Mouse (Mus musculus): ENCODE results near the gene Sfta2.
A peak's percentile ranks its signal among the peaks of the same experiment; 100 is the strongest.

Sfta2 gene

DNA sequence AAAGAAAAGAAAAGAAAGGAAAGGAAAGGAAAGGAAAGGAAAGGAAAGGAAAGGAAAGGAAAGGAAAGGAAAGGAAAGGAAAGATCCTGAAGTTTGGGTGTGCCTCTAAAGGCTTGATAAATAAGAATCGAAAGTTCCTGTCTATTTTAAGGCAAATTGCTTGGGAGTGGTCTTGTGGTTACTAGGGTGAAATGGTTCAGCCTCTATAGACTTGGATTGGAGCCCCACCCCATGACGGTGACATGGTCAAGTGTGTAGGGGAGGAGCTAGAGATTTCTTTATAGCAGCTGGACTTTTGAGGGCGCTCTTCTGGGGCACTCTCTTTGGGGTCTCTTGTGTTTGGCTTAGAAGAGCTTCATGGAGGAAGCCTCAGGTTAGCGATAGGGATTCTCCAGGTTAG is 7.6 kb upstream of the Sfta2 start:
- DNase-seq (ENCODE audit: low spot score): no peak

DNA sequence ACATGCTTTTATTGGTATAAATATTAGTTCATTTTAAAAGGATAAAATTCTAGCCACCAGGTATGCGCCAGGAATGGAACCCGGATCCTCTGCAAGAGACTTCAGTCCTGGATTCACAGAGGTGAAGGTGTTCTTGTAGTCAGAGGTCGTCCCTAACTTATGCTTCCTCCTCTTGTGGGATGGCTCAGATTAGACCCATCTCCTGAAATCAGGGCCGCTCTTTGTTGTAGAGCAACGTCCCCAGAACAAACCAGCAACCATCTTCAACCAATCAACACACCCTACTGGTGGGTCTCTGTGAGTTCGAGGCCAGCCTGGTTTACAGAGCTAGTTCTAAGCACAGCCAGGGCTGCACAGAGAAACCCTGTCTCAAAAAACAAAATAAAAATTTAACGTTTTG is 6.9 kb upstream of the Sfta2 start:
- DNase-seq (ENCODE audit: low spot score): no peak

DNA sequence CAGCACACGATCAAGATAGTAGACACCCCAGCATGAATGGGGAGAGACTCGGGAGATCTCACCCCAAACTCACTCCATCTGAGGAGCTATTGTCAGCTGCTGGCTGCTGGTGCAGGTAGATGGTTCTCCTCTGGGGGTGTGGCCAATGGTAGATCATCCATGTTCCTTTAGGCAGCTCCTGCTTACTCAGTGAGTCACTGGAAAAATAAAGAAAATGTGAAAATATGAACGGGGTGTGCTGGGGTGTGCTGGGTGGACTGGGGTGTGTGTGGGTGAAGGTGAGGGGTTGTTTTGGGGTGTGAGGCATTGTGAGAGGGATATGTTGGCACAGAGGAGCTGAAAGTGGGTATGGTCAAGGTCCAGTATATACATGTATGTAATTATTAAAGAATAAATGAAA is 4.0 kb upstream of the Sfta2 start:
- no peak for DNase-seq (ENCODE audit: low spot score)

DNA sequence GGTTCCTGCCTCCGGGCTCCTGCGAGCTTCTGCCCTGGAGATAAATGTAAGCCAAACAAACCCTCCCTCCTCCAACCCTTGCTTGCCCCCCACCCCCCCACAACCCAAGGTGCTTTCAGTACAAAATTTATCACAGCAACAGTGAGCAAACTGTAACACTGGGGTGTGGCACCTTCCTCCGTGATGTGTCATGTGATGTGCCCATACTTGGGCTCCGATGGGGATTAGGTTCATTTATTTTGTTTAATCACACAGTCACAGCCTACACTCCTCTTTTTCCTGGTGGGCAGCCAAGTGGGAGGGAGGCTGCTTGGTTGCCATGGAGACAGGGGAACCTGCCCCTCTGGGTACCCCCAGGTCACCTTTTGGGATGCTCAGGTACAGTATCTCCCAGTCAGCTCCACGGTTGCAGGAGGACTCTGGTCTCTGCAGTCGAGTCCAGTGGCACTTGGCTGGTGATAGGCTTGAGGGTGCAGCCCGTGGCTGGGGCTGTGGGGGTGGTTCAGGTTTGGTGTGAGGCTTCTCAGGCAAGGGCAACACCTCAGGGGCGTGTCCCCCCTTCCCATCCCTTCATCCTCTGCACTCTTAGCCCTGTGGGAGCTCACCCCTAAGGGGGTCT is 496 bp downstream of the Sfta2 start:
- no peak for DNase-seq (ENCODE audit: low spot score)

DNA sequence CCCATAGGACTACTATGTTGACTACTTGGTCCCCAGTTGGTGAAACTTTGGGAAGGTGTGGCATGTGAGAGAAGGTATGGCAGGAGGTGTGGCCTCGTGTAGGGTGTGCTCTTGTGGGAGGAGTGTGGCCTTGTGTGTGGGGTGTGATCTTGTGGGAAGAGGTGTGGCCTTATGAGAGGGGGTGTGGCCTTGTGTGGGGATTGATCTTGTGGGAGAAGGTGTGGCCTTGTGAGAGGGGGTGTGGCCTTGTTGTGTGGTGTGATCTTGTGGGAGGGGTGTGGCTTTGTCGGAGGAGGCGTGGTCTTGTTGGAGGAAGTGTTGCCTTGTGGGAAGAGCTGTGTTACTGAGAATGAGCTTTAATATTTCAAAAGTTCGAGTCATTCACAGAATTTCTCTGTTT is 15.8 kb downstream of the Sfta2 start:
- DNase-seq (ENCODE audit: low spot score): no peak

DNA sequence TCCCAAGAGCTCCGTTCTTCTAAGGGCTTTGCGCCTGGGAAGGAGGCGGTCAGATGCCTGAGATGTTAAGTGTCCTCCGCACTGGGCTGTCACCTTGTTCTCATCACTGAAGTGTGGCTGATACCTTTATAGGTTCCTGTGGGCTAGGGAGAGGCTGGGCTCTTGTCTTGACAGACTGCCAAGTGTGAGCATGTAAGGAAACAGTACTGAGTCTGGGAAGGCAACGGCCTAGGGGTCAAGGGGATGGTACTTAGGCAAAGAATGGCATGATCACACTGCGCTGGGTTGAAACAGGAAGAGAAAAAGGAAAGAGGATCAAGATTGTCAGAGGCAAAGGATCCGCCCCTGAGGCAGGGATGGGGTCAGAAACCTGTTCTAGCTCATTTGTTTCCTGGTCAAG is 25.2 kb downstream of the Sfta2 start, which contains the start of gene Gm9573:
Gm9573 (minus strand) TSS at position 101 of the 400 bp plus-strand sequence.
- no peak for DNase-seq (ENCODE audit: low spot score)

DNA sequence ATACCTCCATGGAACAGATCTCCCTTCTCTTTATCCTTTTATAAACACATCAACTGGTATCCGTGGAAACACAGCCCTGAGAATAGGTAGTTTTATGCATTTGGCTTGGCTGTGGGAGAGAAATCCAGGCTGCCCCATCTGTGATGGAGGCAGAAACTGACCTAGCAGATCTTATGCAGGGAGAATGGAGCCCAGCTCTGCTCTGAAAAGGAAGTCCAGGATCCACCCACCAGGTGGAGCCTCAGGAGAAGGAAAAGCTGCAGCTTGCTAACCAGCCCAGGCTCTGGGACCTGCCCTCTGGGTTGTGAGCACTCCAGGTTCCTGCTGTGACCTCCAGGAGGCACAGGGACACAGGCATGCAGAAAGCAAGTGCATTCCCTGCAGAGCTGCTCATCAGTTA is 32.6 kb downstream of the Sfta2 start:
- DNase-seq (ENCODE audit: low spot score): peak; percentile 40

DNA sequence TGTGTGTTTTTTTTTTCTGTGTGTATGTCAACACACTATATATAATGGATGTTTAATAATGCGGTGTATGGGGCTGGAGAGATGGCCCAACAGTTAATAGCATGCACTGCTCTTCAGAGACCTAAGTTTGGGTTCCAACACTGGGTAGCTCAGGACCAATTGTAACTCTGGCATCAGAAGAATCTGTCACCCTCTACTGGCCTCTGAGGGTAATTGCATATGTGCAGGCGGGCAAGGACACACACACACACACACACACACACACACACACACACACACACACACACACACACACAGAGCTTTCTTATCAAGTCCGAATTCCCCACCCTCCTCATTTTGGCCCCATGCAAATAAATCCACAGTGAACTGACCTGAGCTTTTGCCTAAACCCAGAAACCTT is 33.9 kb downstream of the Sfta2 start:
- no peak for DNase-seq (ENCODE audit: low spot score)

DNA sequence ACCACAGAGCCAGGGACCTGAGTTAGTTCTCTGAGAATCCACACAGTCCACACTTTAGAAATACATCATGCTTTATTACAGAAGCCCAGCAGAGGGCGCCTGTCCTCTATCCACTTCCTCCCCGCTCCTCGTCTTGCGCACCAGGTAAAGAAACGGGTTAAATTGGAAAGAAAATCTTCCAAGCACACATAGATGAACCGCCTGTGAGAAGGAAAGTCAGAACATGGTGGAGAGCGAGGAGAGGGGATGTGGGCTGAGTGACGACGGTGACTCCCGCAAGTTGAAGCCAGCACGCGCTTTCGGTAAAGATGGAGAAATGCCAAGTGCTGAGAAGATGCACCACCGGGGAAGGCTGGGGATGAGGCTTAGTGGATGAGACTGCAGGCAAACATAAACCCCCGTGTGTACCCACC is 34.4 kb downstream of the Sfta2 start:
- DNase-seq (ENCODE audit: low spot score): peak; percentile 55

DNA sequence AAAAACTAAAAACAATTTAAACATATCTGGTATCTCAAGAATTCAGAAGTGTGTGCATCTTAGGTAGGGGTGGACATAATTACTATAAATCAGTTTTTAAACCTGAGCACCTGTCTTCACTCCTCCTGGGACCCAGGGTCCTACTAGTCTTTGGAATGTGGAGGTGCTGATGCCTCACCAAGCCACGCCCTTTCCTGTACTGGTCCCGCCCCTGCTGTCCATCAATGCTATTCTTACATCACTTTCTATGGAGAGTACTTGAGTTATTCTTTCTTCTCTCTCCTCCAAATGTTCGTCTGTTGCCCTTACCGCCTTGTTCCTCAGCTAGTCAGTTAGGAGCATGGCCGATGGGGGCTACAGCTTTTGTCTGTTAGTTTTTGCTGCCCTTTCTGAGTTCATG is 35.0 kb downstream of the Sfta2 start:
- no peak for DNase-seq (ENCODE audit: low spot score)

DNA sequence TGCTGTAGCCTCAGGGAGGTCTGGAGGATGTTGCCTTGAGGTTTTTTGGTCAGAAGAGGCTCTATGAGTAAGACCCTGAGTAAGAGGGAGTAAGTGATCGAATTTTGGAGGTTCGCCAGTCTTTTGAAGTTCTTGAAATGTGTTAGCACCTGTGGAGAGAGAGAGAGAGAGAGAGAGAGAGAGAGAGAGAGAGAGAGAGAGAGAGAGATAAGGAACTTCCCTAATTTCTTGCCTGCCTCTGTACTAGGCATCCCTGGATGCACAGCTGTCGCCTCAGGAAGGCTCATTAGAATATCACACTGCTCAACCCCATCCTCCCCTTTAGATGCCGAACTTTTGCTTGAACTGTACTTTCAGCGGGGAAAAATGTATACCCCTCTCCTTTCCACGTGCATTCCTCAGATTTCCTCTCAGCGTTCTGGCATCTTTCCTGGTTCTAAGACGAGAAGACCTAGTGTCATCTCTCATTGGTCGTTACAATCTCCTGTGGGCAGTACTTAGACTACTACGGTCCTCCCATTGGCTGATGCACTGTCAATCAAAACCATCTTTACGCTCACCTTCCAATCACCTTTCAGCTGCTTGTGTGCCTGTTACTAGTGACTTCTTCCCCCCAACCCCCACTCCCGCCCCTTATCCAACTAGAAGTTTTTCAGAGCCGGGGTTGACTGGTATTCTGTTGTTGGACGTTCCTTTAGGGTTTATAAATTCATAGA is 37.3 kb downstream of the Sfta2 start:
- DNase-seq (ENCODE audit: low spot score): peak; percentile 76

DNA sequence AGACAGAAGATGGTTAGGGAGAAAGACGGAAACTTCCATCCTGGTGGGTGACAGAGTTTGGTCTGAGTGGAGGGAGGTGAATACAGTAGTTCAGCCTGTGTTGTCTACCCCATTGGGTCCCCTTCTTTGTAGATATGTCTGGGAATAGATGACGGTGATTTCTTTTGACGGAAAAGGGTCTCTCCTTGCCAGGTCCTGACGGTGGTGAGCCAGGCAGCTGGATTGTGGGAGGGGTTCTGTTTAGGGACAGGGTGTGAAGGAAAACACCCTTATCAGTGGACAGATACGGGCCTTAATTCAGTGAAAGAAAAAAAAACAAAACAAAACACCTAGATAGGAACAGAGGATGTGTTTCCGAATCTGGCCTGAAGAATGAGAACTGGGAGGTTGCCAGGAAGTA is 38.0 kb downstream of the Sfta2 start:
- DNase-seq (ENCODE audit: low spot score): no peak

DNA sequence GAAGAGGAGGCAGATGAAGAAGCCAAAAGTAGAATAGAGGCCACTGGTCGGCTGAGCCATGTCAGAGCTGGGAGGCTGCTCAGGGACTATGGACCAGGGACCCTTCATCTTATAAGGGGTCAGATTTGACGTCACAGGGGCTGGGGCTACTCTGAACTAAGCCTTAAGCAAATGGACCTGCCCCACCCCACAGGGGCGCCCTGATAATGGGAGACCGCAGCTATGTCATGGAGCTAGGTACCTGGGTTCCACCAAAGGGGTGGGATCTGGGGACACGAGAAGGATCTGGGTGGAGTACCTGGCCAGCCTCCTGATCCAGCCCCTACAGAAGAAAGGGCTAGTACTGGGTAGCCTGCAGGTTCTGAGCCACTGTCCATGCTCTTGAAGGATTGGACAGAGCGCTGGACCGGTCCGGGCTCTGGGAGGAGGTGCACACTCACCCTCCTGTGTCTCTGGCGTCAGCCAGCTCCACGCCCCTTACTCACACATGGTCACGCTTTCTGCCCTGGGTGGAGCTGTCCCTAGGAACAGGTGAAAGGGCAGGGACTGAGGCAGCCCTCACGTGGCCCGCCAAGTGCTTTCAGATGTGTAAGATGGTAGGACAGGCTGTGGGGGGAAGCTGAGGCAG is 42.4 kb downstream of the Sfta2 start, which contains the start of gene Mucl3:
Mucl3 (minus strand) TSS at position 87 of the 628 bp plus-strand sequence.
- no peak for DNase-seq (ENCODE audit: low spot score)

DNA sequence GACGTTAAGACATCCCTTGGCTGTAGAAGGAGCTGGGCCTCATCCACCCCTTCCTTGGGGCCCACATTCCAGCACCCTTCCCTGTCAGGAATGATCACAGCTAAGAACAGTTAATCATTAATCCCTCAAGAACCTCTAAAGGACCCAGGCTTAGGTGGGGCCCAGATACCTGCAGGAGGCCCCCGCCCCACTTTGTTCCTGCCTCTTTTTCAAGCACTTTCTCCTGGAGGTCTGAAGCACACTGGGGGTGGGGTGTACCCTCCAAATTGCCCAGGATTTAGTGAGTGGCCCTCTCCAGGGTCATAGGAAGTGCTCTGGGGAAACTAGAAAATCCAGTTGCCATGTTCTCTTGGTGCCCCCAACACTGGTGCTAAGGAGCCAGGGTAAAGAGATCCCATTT is 48.1 kb downstream of the Sfta2 start:
- peak; percentile 25 for DNase-seq (ENCODE audit: low spot score)

DNA sequence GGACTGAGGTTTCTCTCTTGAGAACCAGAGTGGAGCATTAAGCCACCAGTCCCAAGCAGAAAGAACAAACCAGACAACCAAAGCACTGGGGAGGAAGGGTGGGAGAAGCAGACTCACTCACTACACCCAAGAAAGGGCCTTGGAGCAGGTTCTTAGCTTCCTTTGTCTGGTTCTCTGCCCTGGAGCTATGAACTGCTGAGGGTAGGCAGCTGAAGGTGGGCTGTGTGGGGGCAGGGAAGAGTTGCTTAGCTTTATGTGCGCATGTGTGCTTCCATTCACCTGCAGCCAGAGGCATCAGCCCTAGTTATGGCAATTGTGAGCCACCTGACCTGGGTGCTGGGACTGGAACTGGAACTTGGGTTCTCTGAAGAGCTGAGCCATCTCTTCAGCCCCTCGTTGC is 51.7 kb downstream of the Sfta2 start:
- DNase-seq (ENCODE audit: low spot score): no peak

DNA sequence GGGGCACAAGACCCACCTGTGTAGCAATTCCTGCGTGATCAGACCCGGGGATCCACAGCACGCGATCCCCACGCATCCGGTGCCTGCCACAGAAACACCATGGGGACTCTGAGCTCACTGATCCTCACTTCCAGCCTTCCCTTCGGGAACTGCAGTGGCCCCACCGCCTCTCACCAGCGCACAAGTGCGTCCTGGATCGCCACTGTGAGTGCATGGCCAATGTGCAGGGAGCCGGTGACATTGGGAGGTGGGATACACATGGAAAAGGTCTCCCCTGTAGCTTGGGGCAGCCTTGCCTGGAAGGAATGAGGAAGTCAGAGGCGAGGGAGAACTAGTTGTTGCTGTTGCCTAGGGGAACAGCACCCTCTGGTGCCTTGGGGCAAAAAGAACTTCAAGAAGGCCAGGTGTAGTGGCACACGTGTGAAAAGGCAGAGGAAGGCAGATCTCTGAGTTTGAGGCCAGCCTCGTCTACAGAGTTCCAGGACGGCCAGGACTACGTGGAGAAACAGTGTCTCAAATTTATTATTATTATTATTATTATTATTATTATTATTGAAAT is 64.7 kb downstream of the Sfta2 start:
- no peak for DNase-seq (ENCODE audit: low spot score)

DNA sequence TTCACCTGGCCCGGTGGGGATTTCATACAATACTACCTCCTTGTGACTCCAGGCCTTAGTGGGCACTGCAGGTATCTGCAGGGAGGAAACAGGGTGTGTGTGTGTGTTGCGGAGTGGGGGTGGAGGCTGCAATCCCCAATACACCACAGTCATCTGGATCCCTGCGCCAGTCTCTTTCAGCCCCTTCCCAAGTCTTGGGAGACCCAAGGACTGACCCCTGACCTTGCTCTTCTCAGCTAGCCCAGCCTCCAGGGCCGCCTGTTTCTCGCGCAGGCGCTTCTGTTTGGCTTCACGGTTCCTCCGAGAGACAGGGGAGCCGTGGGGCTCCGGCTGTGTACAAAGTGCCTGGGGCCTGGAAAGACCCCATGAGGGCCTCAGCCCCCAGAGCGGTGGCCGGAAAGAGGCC is 65.5 kb downstream of the Sfta2 start:
- DNase-seq (ENCODE audit: low spot score): no peak

DNA sequence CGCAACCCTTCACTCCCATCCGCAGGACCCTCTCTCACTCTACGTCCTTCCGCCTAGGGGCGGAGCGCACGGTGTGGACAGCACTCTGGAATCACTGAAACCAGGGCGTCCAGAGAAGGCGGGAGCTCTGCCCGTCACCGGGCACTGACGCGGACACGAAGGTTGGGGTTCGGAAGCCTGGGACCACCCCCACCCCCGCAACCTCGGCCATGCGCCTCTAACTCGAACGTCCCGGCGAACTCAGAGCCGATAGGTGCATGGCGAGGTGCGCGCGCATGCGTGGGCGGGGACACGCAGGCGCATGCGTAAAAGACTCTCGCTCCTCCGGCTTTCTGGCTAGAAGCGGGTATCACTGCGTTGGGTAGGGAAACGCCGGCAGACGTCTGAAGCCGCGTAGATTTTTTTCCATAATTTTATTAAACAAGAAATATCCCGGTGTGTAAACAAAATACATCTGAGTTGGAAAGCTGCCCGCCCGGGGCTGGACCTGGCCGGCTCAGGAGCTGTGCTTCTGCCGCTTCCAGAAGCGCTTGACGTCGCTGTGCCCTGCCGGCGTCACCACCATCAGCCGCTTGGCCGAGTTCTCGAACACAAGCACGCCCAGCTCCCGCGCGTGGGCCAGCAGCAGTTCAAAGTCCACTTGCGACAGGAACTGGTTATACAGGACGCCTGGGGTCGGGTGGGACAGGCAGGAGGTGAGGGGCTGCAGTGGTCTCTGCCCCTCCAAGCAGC is 66.2 kb downstream of the Sfta2 start, which contains the start of gene Vars2:
Vars2 (minus strand) TSS at position 259 of the 732 bp plus-strand sequence.
- DNase-seq (ENCODE audit: low spot score): peak; percentile 95

DNA sequence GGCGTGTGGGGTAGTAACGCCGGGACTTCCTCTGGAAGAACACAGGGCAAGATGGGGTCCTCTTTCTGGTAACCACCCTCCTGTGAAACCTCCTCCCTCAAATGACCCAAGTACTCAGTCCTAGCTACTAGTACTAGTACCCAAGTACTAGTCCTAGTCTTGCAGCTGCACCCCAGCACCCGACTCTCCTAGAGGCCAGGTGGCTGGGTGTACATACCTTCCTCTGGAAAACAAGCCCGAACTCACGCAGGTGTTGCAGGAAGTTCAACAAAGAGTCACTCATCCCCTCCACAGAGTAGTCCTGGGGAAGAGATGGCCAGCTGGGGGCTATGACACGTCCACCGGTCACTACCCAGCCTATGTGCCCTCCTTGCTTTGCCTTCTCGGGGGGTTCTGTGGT is 68.4 kb downstream of the Sfta2 start:
- DNase-seq (ENCODE audit: low spot score): no peak

DNA sequence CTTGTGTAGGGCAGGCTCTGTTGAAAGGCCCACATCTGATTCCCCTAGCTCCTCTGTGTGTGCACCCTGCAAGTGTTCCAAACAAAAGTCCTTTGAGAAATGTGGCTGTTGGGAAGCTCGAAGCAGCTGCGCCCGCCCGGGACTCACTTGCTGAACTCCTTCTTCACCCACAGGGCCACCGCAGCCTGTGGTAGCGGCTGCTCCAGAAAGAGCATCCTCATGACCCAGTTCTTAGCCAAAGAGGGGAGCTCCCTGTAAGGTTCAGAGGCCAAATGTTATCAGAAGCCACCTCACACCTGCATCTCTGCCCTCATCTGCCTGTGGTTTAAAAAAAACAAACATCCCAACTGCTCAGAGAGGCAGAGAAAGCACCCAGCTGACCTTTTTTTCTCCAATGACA is 70.5 kb downstream of the Sfta2 start:
- no peak for DNase-seq (ENCODE audit: low spot score)

DNA sequence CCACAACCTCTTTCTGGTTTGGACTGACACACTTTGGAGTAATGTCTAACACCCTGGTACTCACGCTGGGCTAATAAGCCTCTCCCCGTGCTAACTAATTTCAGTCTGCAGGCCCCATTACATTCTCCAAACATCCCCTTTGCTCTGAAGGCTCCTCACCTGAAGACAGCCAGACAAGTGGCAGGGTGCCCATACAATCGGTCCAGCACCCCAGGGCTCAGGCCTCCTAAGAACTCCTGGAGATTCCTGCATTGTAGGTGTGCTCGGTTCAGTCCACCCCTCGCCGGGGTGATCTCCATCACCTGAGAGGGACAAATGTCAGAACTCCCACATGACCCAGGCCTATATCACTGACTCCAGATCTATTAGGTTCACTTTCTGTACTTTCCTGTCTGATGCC is 71.2 kb downstream of the Sfta2 start:
- no peak for DNase-seq (ENCODE audit: low spot score)

DNA sequence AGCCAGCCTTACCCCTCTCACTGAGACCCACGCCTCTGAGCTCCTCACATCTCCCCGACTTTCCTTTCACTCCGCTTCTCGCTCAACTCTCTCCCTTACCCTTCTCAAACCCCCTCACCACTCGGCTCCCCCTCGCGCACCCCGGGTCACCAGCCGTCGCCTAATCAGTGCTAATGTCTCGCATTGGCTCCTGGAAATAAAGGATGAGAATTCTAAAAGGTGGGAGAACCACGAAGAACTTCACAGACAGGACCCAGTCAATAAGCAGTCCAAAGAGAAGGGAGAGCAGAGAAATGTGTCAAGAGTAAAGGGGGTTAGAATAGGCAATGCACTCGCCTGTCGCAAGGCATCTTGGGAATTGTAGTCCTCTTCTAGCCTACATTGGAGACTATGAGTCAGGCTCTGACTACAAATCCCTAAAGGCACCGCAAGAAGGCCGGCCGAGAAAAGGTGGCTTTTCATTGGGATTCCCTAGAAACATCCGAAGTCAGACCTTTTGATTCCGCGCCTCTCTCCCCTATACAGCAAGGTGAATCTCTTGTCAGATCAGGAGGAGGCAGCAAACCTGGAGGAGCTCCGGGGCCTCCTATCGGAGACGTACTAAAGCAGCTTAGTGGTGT is 72.2 kb downstream of the Sfta2 start, which contains the start of gene Gtf2h4:
Gtf2h4 (minus strand) TSS at position 324 of the 620 bp plus-strand sequence.
- DNase-seq (ENCODE audit: low spot score): peak; percentile 91

All from yolk sac, embryonic 10.5 days (tissue).